Mouse (Mus musculus): ENCODE measurements around the gene Wwc1. TPM values are rescaled to one million over a fixed set of nuclear protein-coding genes. Genes with fewer than 3 reads are reported as not detected.
A peak's percentile ranks its signal among the peaks of the same experiment; 100 is the strongest.

Wwc1 gene
- polyA plus RNA-seq, 1 experiment: 97.0 TPM

DNA sequence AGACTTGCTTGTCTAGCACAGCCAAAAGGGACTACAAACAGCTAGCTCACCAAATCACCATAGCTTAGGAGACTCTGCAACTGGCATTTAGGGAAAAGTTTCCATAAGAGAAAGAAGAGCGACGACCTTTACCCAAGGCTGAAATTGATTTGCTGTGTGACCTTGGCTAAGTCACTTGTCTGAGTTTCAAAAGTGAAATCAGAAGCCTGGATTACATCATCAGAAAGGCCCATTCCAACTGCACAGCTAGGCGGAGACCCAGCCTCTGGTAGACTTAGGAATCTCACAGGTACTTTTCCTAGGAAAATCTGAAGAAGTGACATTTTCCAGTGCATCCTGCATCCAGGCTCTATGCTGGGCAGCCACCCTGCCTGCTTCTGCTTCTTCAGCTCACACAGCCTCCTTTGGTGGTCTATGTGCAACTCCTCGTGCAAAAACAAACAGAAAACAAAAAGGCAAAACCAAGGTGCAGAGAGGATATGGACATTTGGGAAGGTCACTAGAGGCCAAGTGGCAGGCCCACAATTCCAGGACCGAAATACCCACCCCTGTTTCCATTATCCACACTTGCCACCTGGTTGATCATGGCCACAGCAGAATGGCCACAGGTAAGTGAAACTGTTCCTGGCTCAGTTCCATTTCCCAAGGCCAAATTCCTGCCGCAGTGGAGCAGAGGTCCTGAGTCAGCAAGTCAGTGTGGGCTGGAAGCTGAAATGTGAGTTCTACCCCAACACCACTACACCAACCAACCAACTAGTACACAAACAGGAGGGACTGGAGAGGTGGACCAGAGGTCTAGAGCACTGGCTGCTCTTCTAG lies 5.5 kb downstream of the Wwc1 start:
- TF ChIP-seq CTCF (IDR thresholded peaks at IDR 0.05; ENCODE audit: insufficient read depth, low read length) (no peak), POLR2A (IDR thresholded peaks at IDR 0.05; ENCODE audit: borderline replicate concordance, extremely low read depth, low read depth, low read length) (no peak)
- whole genome bisulfite sequencing: 71% methylated on average over 6 of the region's 6 CpGs
- no peak for DNase-seq
- peaks cover 6% of the 10 kb centered on the region for H3K4me1 ChIP-seq (ENCODE audit: control insufficient read depth, insufficient read depth, low read length)
- no peak overlapping the region for H3K4me3 ChIP-seq (replicated peaks; ENCODE audit: extremely low read depth, low read depth, low read length)

DNA sequence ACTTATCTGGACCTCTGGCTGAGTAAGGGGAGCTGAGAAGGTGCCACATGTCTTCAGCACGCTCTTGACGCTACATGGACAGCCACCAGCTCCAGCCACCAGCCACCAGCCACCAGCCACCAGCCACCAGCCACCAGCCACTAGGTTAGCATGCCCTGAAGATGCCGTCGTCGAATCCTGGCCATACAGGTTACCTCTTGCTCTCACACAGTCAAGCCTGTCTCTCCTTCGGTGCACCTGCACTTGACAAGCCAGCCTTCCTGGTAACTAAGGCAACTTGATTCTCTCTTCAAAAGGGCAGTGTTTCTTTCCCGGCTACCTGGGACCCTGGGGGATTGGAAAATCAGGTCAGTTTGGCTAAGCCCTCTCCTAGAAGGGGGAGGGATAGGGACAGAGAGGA lies 7.2 kb downstream of the Wwc1 start:
- H3K4me1 ChIP-seq (ENCODE audit: control insufficient read depth, insufficient read depth, low read length): peaks cover 6% of the 10 kb centered on the region
- no peak overlapping the region for H3K4me3 ChIP-seq (replicated peaks; ENCODE audit: extremely low read depth, low read depth, low read length)
- 40% methylated on average over 7 of the region's 7 CpGs for WGBS
- no peak for DNase-seq
- TF ChIP-seq POLR2A (IDR thresholded peaks at IDR 0.05; ENCODE audit: borderline replicate concordance, extremely low read depth, low read depth, low read length) (no peak), CTCF (IDR thresholded peaks at IDR 0.05; ENCODE audit: insufficient read depth, low read length) (no peak)

DNA sequence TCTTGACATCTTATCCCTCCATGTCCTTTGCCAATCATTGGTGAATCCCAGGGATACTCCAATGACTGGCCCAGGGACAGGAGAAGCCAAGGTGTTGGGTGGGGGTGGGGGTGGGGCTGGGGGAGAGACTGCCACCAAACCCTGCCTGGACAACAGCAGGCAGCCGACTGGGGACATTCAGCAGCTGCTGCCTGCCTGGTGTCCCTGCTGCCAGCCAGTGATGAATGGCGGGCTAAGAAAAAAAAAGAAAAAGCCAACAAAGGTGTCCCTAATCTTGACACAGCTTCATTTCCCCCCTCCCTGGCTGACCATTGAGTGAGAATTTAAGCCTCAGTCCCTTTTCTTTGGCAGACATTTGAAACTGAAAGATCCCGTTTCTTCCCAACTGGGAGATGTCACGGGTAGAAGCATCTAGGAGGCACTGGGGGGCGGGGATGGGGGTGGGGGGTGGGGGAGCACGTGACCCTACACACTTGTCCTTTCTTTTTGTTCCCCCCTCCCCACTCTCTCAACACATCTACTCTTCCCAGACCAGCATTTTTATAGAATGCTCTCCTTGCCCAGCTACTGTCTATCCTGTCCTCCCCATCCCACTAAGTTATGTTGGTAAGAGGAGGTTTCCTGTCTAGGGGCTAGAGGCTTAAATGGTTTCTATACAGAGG lies 7.9 kb downstream of the Wwc1 start:
- Histone ChIP-seq H3K4me3 (replicated peaks; ENCODE audit: extremely low read depth, low read depth, low read length) (no peak overlapping the region), H3K4me1 (ENCODE audit: control insufficient read depth, insufficient read depth, low read length) (peaks cover 8% of the 10 kb centered on the region)
- DNase-seq: no peak
- TF ChIP-seq CTCF (IDR thresholded peaks at IDR 0.05; ENCODE audit: insufficient read depth, low read length): no peak
- no peak for TF ChIP-seq POLR2A (IDR thresholded peaks at IDR 0.05; ENCODE audit: borderline replicate concordance, extremely low read depth, low read depth, low read length)
- WGBS: 17% methylated on average over 6 of the region's 6 CpGs

DNA sequence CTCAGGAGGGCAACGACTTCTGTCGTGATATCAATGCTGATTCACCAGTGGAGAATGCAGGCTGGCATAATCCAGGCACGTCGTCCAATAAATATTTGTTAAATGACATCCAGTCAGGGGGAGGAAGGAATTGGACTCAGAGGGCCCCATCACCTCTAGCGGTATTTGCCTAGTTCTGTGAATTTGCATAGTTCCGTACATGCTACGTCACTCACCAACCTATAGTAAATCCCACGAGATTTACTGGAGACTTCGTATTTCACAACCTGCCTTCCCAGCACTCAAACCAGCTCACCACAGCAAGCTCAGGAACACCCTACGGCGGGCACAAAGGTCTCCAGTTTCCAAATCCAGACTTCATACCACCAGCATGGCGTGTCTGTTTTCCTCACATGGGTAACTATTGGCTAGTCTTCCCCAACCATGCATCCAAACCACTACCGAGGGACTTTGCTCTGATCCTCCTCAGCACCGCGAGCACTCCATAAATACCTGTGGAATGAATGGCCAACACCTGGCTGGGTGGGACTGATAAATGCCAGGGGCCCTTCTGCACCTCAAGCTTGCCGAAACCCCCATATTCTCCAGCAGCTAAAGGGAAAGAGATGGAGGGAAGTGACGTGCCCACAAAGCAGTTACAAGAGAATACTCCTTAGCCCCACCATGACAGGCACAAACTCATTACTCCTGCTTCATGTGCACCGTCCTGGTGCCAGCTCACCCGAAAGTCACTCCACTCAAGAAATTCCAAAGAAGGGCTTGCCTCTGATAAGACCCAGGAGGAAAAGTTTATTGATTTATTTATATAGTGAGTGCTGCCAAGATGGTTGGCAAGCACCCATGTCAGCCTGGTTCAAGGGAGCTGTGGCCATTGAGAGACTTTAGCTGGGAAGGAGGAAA lies 9.3 kb downstream of the Wwc1 start:
- WGBS: 56% methylated on average over 19 of the region's 19 CpGs
- TF ChIP-seq POLR2A (IDR thresholded peaks at IDR 0.05; ENCODE audit: borderline replicate concordance, extremely low read depth, low read depth, low read length): no peak
- no peak for TF ChIP-seq CTCF (IDR thresholded peaks at IDR 0.05; ENCODE audit: insufficient read depth, low read length)
- peak; percentile 59 for DNase-seq
- Histone ChIP-seq H3K4me3 (replicated peaks; ENCODE audit: extremely low read depth, low read depth, low read length) (no peak overlapping the region), H3K4me1 (ENCODE audit: control insufficient read depth, insufficient read depth, low read length) (peaks cover 5% of the 10 kb centered on the region; the same call in 1 of the 2 replicates)

DNA sequence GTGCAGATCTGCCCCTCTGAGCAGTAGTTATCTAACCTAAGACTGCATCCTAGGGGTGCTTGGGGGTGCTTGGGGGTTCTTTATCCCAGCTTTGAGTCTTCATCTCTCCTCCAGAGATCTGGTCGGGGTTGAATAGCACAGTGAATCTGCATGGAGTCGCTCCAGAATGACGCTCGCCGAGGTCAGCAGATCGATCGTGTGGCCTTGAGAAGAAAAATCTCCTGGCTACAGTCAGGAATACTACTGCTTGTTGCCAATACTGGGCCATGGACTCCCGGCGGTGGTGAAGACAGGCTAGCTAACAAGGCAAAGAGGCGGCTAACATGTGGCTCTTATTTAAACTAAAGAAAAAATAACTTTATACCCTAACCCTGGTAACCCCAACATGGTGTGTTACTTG lies 12.0 kb downstream of the Wwc1 start:
- 93% methylated on average over 10 of the region's 10 CpGs for WGBS
- no peak for DNase-seq
- H3K4me1 ChIP-seq (ENCODE audit: control insufficient read depth, insufficient read depth, low read length): peaks cover 8% of the 10 kb centered on the region; the same call in 1 of the 2 replicates
- TF ChIP-seq POLR2A (IDR thresholded peaks at IDR 0.05; ENCODE audit: borderline replicate concordance, extremely low read depth, low read depth, low read length) (no peak), CTCF (IDR thresholded peaks at IDR 0.05; ENCODE audit: insufficient read depth, low read length) (no peak)
- no peak overlapping the region for H3K4me3 ChIP-seq (replicated peaks; ENCODE audit: extremely low read depth, low read depth, low read length)

DNA sequence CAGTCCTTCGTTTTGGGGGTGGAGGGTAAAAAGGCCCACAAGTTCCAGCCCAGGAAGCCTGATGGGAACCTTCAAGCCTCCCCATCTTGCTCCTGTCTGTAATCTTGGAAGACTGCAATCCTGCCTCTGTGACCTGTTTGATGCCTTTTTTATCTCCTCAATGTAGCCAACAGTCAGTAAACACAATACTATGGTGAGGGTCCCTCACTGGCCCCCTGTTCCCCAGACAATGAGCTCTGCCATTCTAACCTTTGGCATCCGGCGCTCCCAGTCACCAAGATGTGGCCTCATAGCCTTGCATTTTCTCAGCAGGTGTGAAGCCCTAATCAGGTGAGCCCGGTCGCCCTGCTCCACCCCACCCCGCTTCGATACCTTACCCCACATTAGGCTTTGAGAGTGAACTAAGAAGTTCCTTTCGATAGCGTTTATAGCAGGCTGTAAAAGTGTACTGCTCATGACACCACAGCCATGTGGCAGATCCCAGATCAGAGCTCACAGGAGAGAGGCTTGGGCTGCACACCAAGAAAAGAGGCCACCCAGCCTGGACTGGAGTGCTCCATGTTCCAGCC lies 16.3 kb downstream of the Wwc1 start:
- 75% methylated on average over 9 of the region's 9 CpGs for WGBS
- no peak for TF ChIP-seq CTCF (IDR thresholded peaks at IDR 0.05; ENCODE audit: insufficient read depth, low read length)
- TF ChIP-seq POLR2A (IDR thresholded peaks at IDR 0.05; ENCODE audit: borderline replicate concordance, extremely low read depth, low read depth, low read length): no peak

DNA sequence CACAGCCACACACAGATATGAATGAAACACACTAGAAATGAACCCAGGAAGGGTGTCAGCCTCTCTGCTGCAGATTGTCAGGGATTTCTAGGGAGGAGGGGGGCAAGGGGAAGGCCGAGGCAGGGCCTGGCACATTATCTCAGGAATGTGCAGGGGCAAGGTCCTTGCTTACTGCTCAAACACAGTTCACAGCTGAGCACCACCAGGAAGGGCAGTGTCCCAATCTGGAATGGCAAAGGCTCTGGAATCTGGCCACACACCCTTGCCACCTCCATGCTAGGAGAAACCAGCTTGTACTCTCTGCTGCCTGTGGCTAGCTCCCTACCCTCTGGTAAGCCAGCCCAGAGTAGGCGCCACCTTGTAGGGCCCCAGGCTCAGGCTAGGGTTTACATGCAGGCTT lies 16.8 kb downstream of the Wwc1 start:
- Histone ChIP-seq H3K4me1 (ENCODE audit: control insufficient read depth, insufficient read depth, low read length) (peaks cover 9% of the 10 kb centered on the region), H3K4me3 (replicated peaks; ENCODE audit: extremely low read depth, low read depth, low read length) (no peak overlapping the region)
- DNase-seq: no peak
- TF ChIP-seq POLR2A (IDR thresholded peaks at IDR 0.05; ENCODE audit: borderline replicate concordance, extremely low read depth, low read depth, low read length) (no peak), CTCF (IDR thresholded peaks at IDR 0.05; ENCODE audit: insufficient read depth, low read length) (no peak)
- 44% methylated on average over 2 of the region's 2 CpGs for WGBS

More for the DNA sequence above, 16.3 kb downstream of the Wwc1 start:
- Histone ChIP-seq H3K4me3 (replicated peaks; ENCODE audit: extremely low read depth, low read depth, low read length) (no peak overlapping the region), H3K4me1 (ENCODE audit: control insufficient read depth, insufficient read depth, low read length) (peaks cover 9% of the 10 kb centered on the region)
- no peak for DNase-seq

DNA sequence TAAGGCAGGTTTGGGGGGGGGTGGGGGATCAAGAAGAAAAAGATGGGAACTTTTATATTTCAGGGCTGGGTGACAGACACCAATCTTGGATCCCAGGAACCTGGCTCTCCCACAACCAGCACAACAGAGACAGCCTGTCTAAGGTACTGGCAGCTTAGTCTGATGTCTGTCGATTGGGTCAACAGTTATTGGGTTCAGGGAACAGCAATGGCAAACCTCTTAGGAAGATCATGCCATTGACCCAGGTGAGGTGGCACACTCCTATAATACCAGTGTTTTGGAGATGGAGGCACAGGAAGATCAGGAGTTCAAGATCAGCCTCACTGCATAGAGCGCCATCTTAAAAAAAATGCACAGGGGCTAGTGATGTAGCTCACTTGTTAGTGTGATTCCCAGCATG lies 17.9 kb downstream of the Wwc1 start:
- Histone ChIP-seq H3K4me3 (replicated peaks; ENCODE audit: extremely low read depth, low read depth, low read length) (no peak overlapping the region), H3K4me1 (ENCODE audit: control insufficient read depth, insufficient read depth, low read length) (peaks cover 6% of the 10 kb centered on the region)
- TF ChIP-seq POLR2A (IDR thresholded peaks at IDR 0.05; ENCODE audit: borderline replicate concordance, extremely low read depth, low read depth, low read length) (no peak), CTCF (IDR thresholded peaks at IDR 0.05; ENCODE audit: insufficient read depth, low read length) (no peak)
- 85% methylated on average over 2 of the region's 2 CpGs for WGBS
- no peak for DNase-seq

DNA sequence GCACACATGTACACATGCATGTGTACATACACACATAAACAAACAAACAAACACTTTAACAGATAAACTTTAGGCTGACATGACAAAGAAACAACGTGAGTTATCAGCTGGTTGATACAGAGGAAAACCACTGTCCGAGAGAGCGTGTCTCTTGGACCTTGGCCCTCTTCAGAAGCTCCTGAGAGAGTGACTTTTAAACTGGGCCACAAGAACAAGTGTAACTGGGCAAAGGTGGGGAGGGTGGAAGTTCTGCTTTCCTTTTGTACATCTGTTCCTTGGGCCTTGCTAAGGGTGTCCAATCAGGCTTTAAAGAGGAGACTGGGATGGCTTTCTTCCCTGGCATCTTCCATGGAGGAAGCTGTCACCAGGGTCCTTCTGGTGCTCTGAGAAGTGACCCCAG lies 21.1 kb downstream of the Wwc1 start:
- H3K4me1 ChIP-seq (ENCODE audit: control insufficient read depth, insufficient read depth, low read length): peaks cover 4% of the 10 kb centered on the region
- no peak for DNase-seq
- WGBS: 54% methylated on average over 3 of the region's 3 CpGs
- TF ChIP-seq CTCF (IDR thresholded peaks at IDR 0.05; ENCODE audit: insufficient read depth, low read length) (no peak), POLR2A (IDR thresholded peaks at IDR 0.05; ENCODE audit: borderline replicate concordance, extremely low read depth, low read depth, low read length) (no peak)
- no peak overlapping the region for H3K4me3 ChIP-seq (replicated peaks; ENCODE audit: extremely low read depth, low read depth, low read length)
